Mouse (Mus musculus): ENCODE results near the gene Fdx1. TPM values are rescaled to one million over a fixed set of nuclear protein-coding genes. Genes with fewer than 3 reads are reported as not detected.

Fdx1 gene
- total RNA-seq, 2 experiments from 2014 or later, result 37.0 to 47.5 TPM

- H3K27ac ChIP-seq, result no peak overlapping the region
- no peak for DNase-seq
- no peak overlapping the region for H3K4me3 ChIP-seq
- intact Hi-C loops (cut with DNase I), result no loop called here
- TF ChIP-seq CTCF (IDR thresholded peaks at IDR 0.05), result no peak
These were observed 38.7 kb downstream of the Fdx1 start for GRCm38 (mm10) chr9:51924551-51925081.

GRCm38 (mm10) chr9:51922756-51923155, 40.6 kb downstream of the Fdx1 start:
- intact Hi-C loops (cut with DNase I), result no loop called here
- DNase-seq, result no peak
- Histone ChIP-seq H3K27ac (no peak overlapping the region), H3K4me3 (no peak overlapping the region)
- no peak for TF ChIP-seq CTCF (IDR thresholded peaks at IDR 0.05)

GRCm38 (mm10) chr9:51915580-51915979, 47.8 kb downstream of the Fdx1 start:
- H3K4me3 ChIP-seq, result no peak overlapping the region
- DNase-seq, result no peak
- TF ChIP-seq CTCF (IDR thresholded peaks at IDR 0.05), result peak; percentile 5; the same call in 1 of the 2 replicates
- intact Hi-C loops (cut with DNase I), result no loop called here
- no peak overlapping the region for H3K27ac ChIP-seq

- Histone ChIP-seq H3K27ac (peak overlapping the region; percentile 16; the same call in 1 of the 2 replicates), H3K4me3 (no peak overlapping the region)
- DNase-seq, result peak; percentile 42
- intact Hi-C loops (cut with DNase I), result no loop called here
- TF ChIP-seq CTCF (IDR thresholded peaks at IDR 0.05), result no peak
These were observed 48.8 kb downstream of the Fdx1 start for GRCm38 (mm10) chr9:51914481-51915120.

GRCm38 (mm10) chr9:51908838-51909237, 54.5 kb downstream of the Fdx1 start:
- intact Hi-C loops (cut with DNase I), result loop anchor here (1.0 to 10.0 kb wide), 2 partner anchors 144 to 574 kb away; partner anchors contain the start of gene Arhgap20
- peak; percentile 70 for DNase-seq
- Histone ChIP-seq H3K4me3 (no peak overlapping the region), H3K27ac (0 out of 2 replicates have a peak overlapping the region, but pooled peaks have one; percentile 1)
- peak; percentile 95; the same call in 1 of the 2 replicates for TF ChIP-seq CTCF (IDR thresholded peaks at IDR 0.05)

DNA sequence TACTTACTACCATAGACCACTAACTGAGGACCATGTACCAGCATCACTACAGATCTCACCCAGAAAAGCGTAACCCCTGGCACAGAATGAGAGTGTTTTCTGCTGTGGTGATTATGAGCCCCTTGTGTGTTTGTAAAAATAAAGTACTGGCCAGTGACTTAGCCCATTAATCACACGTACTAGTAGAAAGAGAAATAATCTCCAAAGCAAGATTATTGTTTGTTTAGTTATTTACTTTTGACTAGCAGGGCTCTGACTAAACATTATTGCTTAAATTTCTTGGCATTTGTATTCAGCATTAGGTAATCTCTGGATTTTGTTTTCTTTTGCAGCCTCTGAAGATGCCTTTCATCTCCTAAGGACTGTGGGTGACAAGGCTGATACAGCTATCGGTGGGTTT, 55.1 kb downstream of the Fdx1 start:
- no peak for DNase-seq
- TF ChIP-seq CTCF (IDR thresholded peaks at IDR 0.05), result no peak
- no peak overlapping the region for H3K4me3 ChIP-seq
- 0 out of 2 replicates have a peak overlapping the region, but pooled peaks have one; percentile 1 for H3K27ac ChIP-seq
- intact Hi-C loops (cut with DNase I), result loop anchor here (10.0 kb wide), 1 partner anchor 143 kb away; the partner anchor contains the start of gene Arhgap20

DNA sequence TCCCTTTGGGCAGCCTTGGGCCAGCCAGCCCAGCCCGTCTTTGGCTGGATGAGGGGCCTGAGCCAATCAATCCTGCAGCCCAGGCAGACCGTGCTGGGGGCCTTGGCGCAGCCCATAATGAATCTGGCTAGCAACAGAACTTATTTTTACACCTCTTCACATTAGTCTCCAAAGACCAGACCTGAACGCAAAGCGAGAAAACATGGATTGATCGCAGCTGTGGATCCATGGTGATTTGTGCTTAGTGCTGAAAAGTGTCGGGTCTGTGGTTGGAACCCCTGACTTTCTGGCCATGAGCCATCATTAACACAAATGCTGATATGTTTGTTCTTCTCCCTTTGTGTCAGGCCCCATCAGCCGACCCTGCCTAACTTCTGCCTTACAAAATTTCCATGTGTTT, 56.4 kb downstream of the Fdx1 start:
- intact Hi-C loops (cut with DNase I), result loop anchor here (10.0 kb wide), 1 partner anchor 142 kb away; the partner anchor contains the start of gene Arhgap20
- no peak for TF ChIP-seq CTCF (IDR thresholded peaks at IDR 0.05)
- H3K27ac ChIP-seq, result no peak overlapping the region
- H3K4me3 ChIP-seq, result no peak overlapping the region
- no peak for DNase-seq

Other genes with a start within 250 kb of the Fdx1 start
- 10 to 100 TPM; 26.5 to 40.1 TPM for gene Arhgap20, start 198.2 kb downstream of the Fdx1 start, total RNA-seq (2021)
- gene Rdx, start 83.6 kb upstream of the Fdx1 start, total RNA-seq (2021), result 100 to 1,000 TPM; 118 to 125 TPM
- gene Zc3h12c, start 205.0 kb upstream of the Fdx1 start, total RNA-seq (2021), result 1 to 10 TPM; 7.8 to 9.8 TPM